Mouse (Mus musculus) cerebellum, adult 2 months (tissue): ENCODE measurements around the gene Nqo1. TPM values are rescaled to one million over a fixed set of nuclear protein-coding genes. Genes with fewer than 3 reads are reported as not detected.
A peak's percentile ranks its signal among the peaks of the same experiment; 100 is the strongest.

Experiments used
- DNase-seq, 2 experiments: peaks; one replicate each; pipeline ENCODE4 v3.0.0; 2021
- H3K27ac ChIP-seq: fragments of 200-500 bp; 2 replicates; pipeline ENCODE4 v1.5.1; 2012; ENCODE audit warnings: low read length, control low read depth, inconsistent platforms; ENCODE audit not compliant: insufficient read depth
- H3K27me3 ChIP-seq: fragments of 200-500 bp; 2 replicates; pipeline ENCODE4 v1.6.1; 2012; ENCODE audit warnings: inconsistent platforms, mild to moderate bottlenecking, low read length, moderate library complexity; ENCODE audit not compliant: control insufficient read depth, insufficient read depth
- H3K4me1 ChIP-seq: fragments of 200-500 bp; 2 replicates; pipeline ENCODE4 v1.6.1; 2011; ENCODE audit warnings: low read length; ENCODE audit not compliant: control insufficient read depth, insufficient read depth
- H3K4me3 ChIP-seq: fragments of 200-500 bp; replicated peaks from 2 replicates; pipeline ENCODE3; 2011; ENCODE audit warnings: mild to moderate bottlenecking, low read depth, low read length, control low read depth; ENCODE audit not compliant: insufficient read depth
- CTCF ChIP-seq: fragments of 200-500 bp; IDR thresholded peaks from 2 replicates; pipeline ENCODE4 v1.5.1; 2011; ENCODE audit warnings: low read depth, mild to moderate bottlenecking, control low read depth, low read length, moderate library complexity, borderline replicate concordance; ENCODE audit not compliant: insufficient read depth
- POLR2A ChIP-seq: fragments of 200-500 bp; IDR thresholded peaks from 2 replicates; pipeline ENCODE4 v1.6.1; 2011; ENCODE audit warnings: low read length, control low read depth, borderline replicate concordance; ENCODE audit not compliant: insufficient read depth
- WGBS: fragments of 180-500 bp; shearing (Covaris S2); methylation state at CpG from one replicate; pipeline ENCODE4 v1.1.7; 2018; 5-methylcytosine and 5-hydroxymethylcytosine counted together
- polyA plus RNA-seq: library from polyadenylated mRNA; depleted of rRNA; stranded (reverse); fragments of >200 nt; gene quantifications from 2 replicates; pipeline ENCODE4 v1.2.3, GENCODE M21; 2012

Gene Nqo1
- polyA plus RNA-seq, 1 experiment: 7.9 TPM

GRCm38 (mm10) chr8:107387861-107388260 lies 15.1 kb downstream of the Nqo1 start:
- Histone ChIP-seq H3K27me3 (no peaks in the 10 kb centered on the region; the same call in 1 of the 2 replicates), H3K4me1 (peaks cover 5% of the 10 kb centered on the region; the same call in 1 of the 2 replicates), H3K27ac (no peak overlapping the region), H3K4me3 (no peak overlapping the region)
- peak; percentile 44; the same call in 1 of the 2 replicates for TF ChIP-seq CTCF
- no peak for TF ChIP-seq POLR2A
- WGBS: 63% methylated on average over 5 of the region's 5 CpGs
- DNase-seq: peak; percentile 50 to 57

GRCm38 (mm10) chr8:107386642-107387041 lies 16.4 kb downstream of the Nqo1 start:
- WGBS: 24% methylated on average over 3 of the region's 3 CpGs

GRCm38 (mm10) chr8:107386171-107386570 lies 16.8 kb downstream of the Nqo1 start:
- Histone ChIP-seq H3K27me3 (no peaks in the 10 kb centered on the region), H3K4me3 (no peak overlapping the region), H3K4me1 (peaks cover 5% of the 10 kb centered on the region; the same call in 1 of the 2 replicates), H3K27ac (no peak overlapping the region)
- WGBS: 18% methylated on average over 5 of the region's 5 CpGs
- no peak for DNase-seq
- TF ChIP-seq POLR2A (no peak), CTCF (no peak)

More at GRCm38 (mm10) chr8:107386642-107387041, 16.4 kb downstream of the Nqo1 start:
- DNase-seq: peak in 1 of 2 experiments; percentile 30
- H3K4me1 ChIP-seq: peaks cover 5% of the 10 kb centered on the region; the same call in 1 of the 2 replicates
- H3K27ac ChIP-seq: no peak overlapping the region
- H3K4me3 ChIP-seq: no peak overlapping the region
- H3K27me3 ChIP-seq: no peaks in the 10 kb centered on the region
- TF ChIP-seq CTCF (peak; percentile 38; the same call in 1 of the 2 replicates), POLR2A (no peak)

GRCm38 (mm10) chr8:107385063-107385462 lies 17.9 kb downstream of the Nqo1 start:
- TF ChIP-seq CTCF: no peak
- no peak for TF ChIP-seq POLR2A

GRCm38 (mm10) chr8:107384651-107385050 lies 18.4 kb downstream of the Nqo1 start:
- no peak for TF ChIP-seq CTCF
- no peak for TF ChIP-seq POLR2A
- Histone ChIP-seq H3K4me3 (no peak overlapping the region), H3K27me3 (no peaks in the 10 kb centered on the region), H3K27ac (no peak overlapping the region), H3K4me1 (peaks cover 2% of the 10 kb centered on the region; the same call in 1 of the 2 replicates)
- WGBS: 30% methylated on average over 5 of the region's 5 CpGs
- DNase-seq: no peak

More at GRCm38 (mm10) chr8:107385063-107385462, 17.9 kb downstream of the Nqo1 start:
- no peak for DNase-seq
- 55% methylated on average over 2 of the region's 2 CpGs for WGBS
- Histone ChIP-seq H3K27ac (no peak overlapping the region), H3K4me3 (no peak overlapping the region), H3K4me1 (peaks cover 5% of the 10 kb centered on the region; the same call in 1 of the 2 replicates), H3K27me3 (no peaks in the 10 kb centered on the region)

- no peak overlapping the region for H3K4me3 ChIP-seq
- 77% methylated on average over 4 of the region's 4 CpGs for WGBS
- H3K4me1 ChIP-seq: no peaks in the 10 kb centered on the region
- H3K27me3 ChIP-seq: no peaks in the 10 kb centered on the region
- TF ChIP-seq CTCF: no peak
- no peak for TF ChIP-seq POLR2A
- no peak for DNase-seq
- no peak overlapping the region for H3K27ac ChIP-seq
These were observed 20.1 kb downstream of the Nqo1 start for GRCm38 (mm10) chr8:107382898-107383297.

- Histone ChIP-seq H3K4me1 (no peaks in the 10 kb centered on the region), H3K27ac (no peak overlapping the region), H3K27me3 (no peaks in the 10 kb centered on the region), H3K4me3 (no peak overlapping the region)
- DNase-seq: no peak
- 84% methylated on average over 4 of the region's 4 CpGs for WGBS
- no peak for TF ChIP-seq POLR2A
- no peak for TF ChIP-seq CTCF
These were observed 21.3 kb downstream of the Nqo1 start for GRCm38 (mm10) chr8:107381666-107382065.

GRCm38 (mm10) chr8:107380734-107381133 lies 22.3 kb downstream of the Nqo1 start:
- Histone ChIP-seq H3K27me3 (no peaks in the 10 kb centered on the region), H3K27ac (no peak overlapping the region), H3K4me3 (no peak overlapping the region), H3K4me1 (no peaks in the 10 kb centered on the region)
- WGBS: 96% methylated on average over 8 of the region's 8 CpGs
- TF ChIP-seq POLR2A: no peak
- TF ChIP-seq CTCF: no peak
- DNase-seq: no peak
